Mouse (Mus musculus): ENCODE data around the gene Shisa9.
A peak's percentile ranks its signal among the peaks of the same experiment; 100 is the strongest.
"Not testable (repeated sequence)": the region's sequence is repeated elsewhere in the genome, so short reads cannot be mapped to it uniquely, and the experiment has no call there.

The Shisa9 gene

DNA sequence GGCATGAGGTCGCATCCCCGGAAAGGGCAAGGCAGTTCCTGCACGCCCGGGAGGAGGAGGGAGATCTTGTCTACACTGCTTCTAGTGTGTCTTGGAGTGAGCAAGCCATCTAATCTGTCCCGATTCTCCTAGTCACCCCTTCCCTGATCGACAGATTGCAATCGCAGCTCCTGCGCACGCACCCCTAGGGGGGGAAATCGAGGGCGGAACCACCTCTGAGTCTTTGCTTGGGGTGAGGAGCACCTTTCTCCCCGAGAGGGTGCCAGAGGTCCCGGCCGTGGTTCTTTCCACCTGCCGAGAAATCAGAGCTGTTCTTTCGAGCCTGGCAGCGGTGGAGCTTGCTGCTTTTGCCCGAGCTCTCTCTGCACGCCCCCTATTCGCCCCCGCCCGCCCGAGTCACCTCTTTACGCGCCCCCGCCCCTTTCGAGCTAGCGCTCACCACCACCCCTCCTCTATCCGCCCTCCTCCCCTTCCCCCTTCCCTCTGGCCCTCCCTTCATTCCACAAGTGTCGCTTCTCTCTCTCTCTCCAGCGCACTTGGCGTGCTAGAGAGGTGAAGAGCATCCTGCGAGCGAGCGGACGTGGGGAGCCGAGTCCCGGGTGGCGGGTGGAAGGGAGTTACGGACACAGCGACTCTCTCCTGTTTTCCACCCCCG lies at the start of gene Shisa9:
TSS of gene Shisa9 (plus strand) at position 498 of the 655 bp plus-strand sequence.
- no peak for DNase-seq (ENCODE audit: low read depth)

- peak; percentile 30 for DNase-seq (ENCODE audit: low read depth)
Observed at GRCm38 (mm10) chr16:11940477-11940876, 43.4 kb upstream of the Shisa9 start.

DNA sequence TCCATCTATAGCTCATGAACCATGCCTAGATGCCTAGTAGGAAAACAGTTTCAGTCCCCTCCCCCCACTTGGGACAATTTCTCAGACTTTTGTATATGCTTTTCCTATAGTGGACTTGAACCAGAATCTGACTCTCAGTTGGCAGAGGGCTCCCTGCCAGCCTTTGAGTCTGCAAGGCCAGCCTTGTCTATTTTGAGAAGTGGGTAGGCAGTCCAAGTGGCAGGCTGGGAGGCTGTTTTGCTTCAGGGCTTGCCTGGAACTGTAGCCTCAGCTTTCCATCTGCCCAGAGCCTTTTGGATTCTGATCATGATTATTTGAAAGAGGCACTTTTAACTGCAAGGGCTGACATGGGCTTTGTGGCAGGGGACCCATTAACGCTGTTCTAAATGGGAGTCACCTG lies 23.2 kb upstream of the Shisa9 start:
- DNase-seq (ENCODE audit: low read depth) = no peak

DNA sequence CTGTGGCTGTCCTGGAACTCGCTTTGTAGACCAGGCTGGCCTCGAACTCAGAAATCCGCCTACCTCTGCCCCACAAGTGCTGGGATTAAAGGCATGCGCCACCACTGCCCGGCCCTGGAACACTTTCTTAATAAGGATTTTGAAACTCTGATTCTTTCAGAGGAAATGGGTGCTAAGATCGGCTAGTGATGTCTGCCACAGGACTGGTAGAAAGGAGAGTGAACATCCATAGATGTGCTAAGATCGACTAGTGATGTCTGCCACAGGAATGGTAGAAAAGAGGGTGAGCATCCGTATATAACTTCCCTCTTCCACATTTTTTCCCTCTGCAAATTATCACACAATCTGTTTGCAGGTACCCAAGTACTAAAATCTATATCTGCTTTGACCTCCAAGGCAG lies 17.9 kb upstream of the Shisa9 start:
- DNase-seq (ENCODE audit: low read depth) = no peak

DNA sequence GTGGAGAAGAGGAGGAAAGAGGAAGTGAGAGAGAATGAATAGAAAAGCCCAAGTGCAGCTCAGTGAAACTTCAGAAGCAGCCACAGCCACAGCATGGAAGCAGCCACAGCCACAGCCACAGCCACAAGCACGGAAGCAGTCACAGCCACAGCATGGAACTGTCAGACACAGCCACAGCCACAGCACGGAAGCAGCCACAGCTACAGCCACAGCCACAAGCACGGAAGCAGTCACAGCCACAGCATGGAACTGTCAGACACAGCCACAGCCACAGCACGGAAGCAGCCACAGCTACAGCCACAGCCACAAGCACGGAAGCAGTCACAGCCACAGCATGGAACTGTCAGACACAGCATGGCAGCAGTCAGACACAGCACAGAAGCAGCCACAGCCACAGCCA lies 17.1 kb upstream of the Shisa9 start:
- not testable (repeated sequence) for DNase-seq (ENCODE audit: low read depth)

DNA sequence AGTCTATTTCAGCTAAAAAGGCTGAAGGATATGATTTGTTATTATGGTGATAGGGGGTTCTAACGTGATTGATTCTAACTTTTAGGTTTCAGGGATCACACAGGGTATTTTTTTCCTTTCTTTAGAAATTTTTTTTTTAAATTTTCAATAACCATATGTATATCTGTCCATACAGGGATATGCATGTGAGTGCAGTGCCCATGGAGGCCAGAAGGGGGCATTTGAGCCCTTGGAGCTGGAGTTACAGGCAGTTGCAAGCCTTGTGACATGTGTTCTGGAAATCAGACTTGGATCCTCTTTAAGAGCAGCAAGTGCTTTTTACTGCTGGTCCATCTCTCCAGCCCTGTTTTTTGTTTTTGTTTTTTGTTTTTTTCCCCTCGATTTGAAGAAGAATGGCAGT lies 16.3 kb upstream of the Shisa9 start:
- DNase-seq (ENCODE audit: low read depth) = no peak

- no peak for DNase-seq (ENCODE audit: low read depth)
Observed at GRCm38 (mm10) chr16:11973707-11974106, 10.2 kb upstream of the Shisa9 start.

- no peak for DNase-seq (ENCODE audit: low read depth)
Observed at GRCm38 (mm10) chr16:11976737-11977136, 7.2 kb upstream of the Shisa9 start.

DNA sequence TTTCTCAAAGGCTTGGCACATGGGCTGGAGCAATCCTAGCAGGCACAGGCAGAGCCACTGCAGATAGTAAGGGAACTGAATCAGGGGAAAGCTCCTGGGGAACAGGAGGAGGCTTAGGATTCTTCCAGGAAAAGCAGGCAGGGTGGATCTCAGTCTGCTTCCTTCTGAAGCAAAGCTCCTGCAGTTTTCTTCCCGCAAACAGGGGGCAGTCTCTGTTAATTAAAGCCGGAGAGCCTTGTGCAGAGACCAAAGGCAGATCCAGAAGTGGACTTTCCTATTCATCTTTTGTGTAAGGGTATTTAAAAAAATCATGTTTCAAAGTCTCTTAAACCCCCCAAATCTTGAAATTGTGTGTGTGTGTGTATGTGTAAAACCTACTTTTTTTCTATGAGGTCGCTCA lies 3.1 kb upstream of the Shisa9 start:
- DNase-seq (ENCODE audit: low read depth) = no peak

DNA sequence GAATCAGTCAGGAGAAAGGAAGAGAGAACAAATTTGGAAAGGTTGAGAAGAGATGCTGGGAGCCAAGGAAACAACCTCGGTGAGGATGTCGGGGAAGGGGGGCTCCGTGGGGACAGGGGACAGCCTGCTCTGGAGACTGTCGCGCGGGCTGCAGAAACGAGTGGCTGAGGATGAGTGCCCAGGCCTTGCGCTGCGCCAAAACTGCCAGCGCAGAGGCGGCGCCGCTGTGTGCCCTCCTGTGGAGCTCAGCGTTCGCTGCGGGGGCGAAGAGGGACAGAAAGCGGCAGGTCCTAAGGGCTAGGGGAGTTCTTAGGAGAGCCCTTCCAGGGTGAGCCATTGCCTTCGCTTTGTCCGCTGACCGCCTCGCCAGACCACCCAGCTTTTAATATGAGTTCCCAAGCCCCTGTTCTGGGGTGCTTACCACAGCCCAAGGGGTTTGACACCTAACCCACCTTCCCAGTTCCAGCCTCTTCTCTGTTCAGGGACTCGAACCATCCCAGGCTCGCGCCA lies 752 bp upstream of the Shisa9 start:
- no peak for DNase-seq (ENCODE audit: low read depth)

GRCm38 (mm10) chr16:11984271-11984791 lies 418 bp downstream of the Shisa9 start:
- no peak for DNase-seq (ENCODE audit: low read depth)

DNA sequence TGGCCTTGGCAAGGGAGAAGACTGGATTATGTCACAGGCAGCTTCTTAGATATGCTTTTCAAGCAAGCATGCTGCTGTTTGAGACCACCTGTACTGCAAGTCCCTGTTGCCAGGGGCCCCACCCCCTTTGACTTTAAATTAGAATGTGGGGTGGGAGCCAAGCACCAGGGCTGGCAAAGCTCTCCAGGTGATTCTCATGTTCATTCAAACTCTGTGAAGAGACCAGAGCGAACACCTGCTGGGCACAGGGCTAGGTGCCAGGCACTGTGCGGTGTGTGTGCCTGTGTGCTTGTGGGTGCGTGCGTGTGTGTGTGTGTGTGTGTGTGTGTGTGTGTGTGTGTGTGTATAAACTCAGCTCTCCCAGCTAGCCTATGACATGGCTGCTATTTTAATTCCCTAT lies 3.1 kb downstream of the Shisa9 start:
- DNase-seq (ENCODE audit: low read depth) = no peak

- no peak for DNase-seq (ENCODE audit: low read depth)
Observed at GRCm38 (mm10) chr16:12005177-12005576, 21.3 kb downstream of the Shisa9 start.

- no peak for DNase-seq (ENCODE audit: low read depth)
Observed at GRCm38 (mm10) chr16:12010136-12010535, 26.2 kb downstream of the Shisa9 start.

GRCm38 (mm10) chr16:12012747-12013146 lies 28.8 kb downstream of the Shisa9 start:
- DNase-seq (ENCODE audit: low read depth) = no peak

GRCm38 (mm10) chr16:12014523-12014922 lies 30.6 kb downstream of the Shisa9 start:
- no peak for DNase-seq (ENCODE audit: low read depth)

- DNase-seq (ENCODE audit: low read depth) = no peak
Observed at GRCm38 (mm10) chr16:12017921-12018618, 34.2 kb downstream of the Shisa9 start.

DNA sequence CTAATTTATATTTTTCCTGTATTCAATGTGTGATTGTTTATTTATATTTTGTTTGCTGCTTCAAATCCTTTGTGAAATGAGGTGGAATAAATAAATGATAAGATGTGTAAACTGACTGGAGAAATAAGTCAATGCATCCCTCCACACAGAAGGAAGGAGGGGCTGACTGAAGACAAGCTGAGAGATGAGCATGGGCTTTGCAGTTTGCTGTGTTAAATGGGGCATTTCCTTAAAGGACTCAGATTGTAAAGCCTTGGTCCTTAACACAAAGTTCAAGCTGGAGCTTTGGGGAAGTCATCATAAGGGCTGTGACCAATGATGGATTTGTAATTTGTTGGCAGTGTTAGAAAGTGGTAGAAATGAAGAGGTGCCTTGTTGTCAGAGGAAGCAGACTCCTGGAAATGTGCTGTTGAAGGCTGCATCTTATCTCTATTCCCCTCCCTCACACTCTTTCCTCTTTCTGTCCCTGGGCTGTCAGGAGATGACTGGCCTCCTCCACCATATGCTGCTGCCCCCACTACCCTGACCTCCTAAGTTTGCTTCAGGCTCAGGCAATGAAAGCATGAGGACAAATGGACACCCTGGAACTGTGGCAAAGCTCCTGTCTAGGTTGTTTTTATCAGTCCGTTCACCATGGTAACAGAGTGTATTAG lies 36.3 kb downstream of the Shisa9 start:
- peak; percentile 20 for DNase-seq (ENCODE audit: low read depth)

DNA sequence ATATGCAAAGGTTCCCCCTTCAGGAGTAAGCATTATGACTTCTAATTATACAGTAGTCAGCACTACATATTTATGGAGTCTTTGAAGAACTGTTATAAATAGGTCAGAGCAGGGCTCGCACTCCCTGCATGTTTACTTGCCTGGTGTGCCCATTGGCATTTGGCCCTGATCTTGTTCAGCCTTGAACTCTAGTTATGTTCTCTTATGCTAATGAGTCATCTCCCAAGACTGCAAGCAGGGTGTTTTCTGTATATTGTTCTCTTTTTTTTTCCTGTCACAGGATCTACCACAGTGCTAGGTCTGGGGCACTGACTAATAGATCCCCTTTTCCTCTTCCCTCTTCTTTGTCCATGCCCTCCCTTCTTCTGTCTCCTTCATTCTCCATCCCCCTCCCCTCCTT lies 48.5 kb downstream of the Shisa9 start:
- DNase-seq (ENCODE audit: low read depth) = no peak

DNA sequence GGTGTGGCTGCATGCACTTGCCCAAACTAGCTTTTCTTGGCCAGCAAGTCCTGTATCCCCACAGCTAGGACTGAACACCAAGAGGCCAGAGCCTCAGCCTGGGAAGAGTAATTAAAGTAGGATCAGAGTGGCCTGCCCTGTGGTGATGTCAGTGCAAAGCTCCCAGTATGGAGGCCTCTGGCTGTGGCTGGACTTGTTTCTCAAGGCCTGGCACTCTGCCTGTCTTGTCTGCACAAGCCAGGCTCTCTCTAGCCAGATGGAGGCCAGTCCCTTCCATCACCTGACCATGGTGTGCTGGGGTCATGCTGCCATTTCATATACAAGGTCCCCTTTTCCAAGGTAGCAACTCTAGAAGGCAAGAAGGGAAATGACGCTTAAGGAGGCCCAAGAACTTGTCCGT lies 51.0 kb downstream of the Shisa9 start:
- no peak for DNase-seq (ENCODE audit: low read depth)

DNA sequence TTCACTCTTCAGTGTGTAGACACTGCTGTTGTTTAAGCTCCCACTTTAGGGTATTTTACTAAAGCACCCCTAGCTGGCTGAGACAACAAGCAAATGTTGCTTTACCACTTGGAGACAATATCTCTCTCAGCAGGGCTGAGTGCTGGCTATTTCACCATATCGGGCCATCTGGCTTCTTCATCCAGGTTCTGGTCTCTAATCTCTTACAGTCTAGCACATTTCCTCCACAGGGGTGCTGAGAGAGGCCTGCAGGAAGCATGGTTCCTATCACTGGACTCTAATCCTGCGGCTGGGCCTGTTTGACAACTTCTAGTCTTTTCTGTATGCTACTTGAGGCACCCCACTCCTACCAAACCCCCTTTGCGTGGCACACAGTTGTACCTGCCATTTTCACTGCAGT lies 51.7 kb downstream of the Shisa9 start:
- no peak for DNase-seq (ENCODE audit: low read depth)

DNA sequence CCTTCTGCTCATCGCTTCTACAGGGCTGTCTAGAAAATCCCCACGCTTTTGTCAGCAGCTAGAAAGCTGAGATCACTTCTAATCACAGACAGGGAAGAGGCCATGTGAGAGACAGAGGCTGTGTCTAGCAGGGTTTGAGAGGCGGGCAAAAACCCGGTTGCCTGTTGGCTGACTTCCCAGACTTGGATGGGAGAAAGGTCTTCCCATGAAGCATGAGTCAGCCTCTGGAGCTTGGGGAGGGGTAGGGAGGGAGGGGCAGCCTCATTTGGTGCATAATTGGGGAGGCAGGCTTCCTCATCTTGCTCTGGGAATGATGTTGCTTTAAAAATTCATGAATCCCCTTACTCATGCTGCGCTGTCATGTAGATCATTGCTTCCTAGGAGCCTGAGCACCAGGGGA lies 57.0 kb downstream of the Shisa9 start:
- DNase-seq (ENCODE audit: low read depth) = no peak

- DNase-seq (ENCODE audit: low read depth) = peak; percentile 20
Observed at GRCm38 (mm10) chr16:12052051-12052450, 68.1 kb downstream of the Shisa9 start.
